Mouse (Mus musculus) megakaryocyte, embryonic 14.5 days (primary cell): Measurements from ENCODE around the gene Il17rd. TPM values are rescaled to one million over a fixed set of nuclear protein-coding genes. Genes with fewer than 3 reads are reported as not detected.

Experiments used
- H3K27me3 ChIP-seq: replicated peaks from 2 replicates; pipeline ENCODE3; 2012; ENCODE audit warnings: inconsistent platforms
- H3K36me3 ChIP-seq: replicated peaks from 2 replicates; pipeline ENCODE3; 2012; ENCODE audit warnings: low read length, inconsistent platforms, mixed read lengths
- H3K4me1 ChIP-seq: 2 replicates; pipeline ENCODE4 v1.6.1; 2012; ENCODE audit warnings: inconsistent platforms
- H3K4me3 ChIP-seq: replicated peaks from 2 replicates; pipeline ENCODE3; 2012; ENCODE audit warnings: moderate library complexity, mild to moderate bottlenecking, inconsistent platforms
- H3K9me3 ChIP-seq: 2 replicates; pipeline ENCODE4 v1.6.1; 2012; ENCODE audit warnings: inconsistent platforms
- FLI1 ChIP-seq: IDR thresholded peaks from 2 replicates; pipeline ENCODE4 v1.6.1; 2012; ENCODE audit warnings: low read length, inconsistent platforms, mixed read lengths
- GATA1 ChIP-seq: IDR thresholded peaks from 3 replicates; pipeline ENCODE4 v1.6.1; 2012; ENCODE audit warnings: mixed read lengths, low read length, inconsistent platforms, borderline replicate concordance
- polyA plus RNA-seq: library from polyadenylated mRNA; stranded (reverse); fragments of >175 nt; gene quantifications from 2 replicates; pipeline ENCODE4 v1.2.3, GENCODE M21; 2012; ENCODE audit warnings: low replicate concordance; ENCODE audit not compliant: insufficient read depth

The Il17rd gene
- polyA plus RNA-seq, 1 experiment: not detected

DNA sequence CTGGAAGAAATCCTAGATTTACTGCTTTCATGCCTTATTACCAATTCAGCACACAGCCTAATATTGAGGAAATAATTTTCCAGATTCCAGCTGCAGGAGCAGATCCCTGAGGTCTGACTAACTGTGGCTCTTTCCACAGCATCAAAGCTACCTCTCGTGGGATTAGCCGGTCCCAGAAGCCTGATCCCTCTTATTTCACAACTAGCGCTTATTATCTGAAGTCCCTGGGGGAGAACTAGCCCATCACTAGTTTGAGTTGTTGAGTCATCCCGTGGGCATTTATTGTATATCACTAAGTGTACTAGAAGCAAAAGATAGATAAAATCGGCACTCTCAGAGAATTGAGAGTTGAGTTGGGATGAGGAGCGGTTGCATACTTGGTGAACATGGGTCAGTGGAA is 117.3 kb downstream of the Il17rd start:
- Histone ChIP-seq H3K9me3 (no peaks in the 10 kb centered on the region), H3K4me1 (no peaks in the 10 kb centered on the region), H3K4me3 (no peak overlapping the region), H3K27me3 (peaks cover 56% of the 10 kb centered on the region), H3K36me3 (no peaks in the 10 kb centered on the region)
- TF ChIP-seq GATA1: no peak
- TF ChIP-seq FLI1: no peak

Other genes starting within 250 kb of the Il17rd start
- not detected in 2 replicates for gene Asb14, start 144.4 kb upstream of the Il17rd start, polyA plus RNA-seq
- 0.86 TPM in 1 of 2 replicates, not detected in the other for gene Appl1, start 67.7 kb upstream of the Il17rd start, polyA plus RNA-seq
- gene Hesx1, start 44.5 kb upstream of the Il17rd start, polyA plus RNA-seq: 0.16 TPM in 1 of 2 replicates, not detected in the other
- 1.4 and 6.7 TPM in 2 replicates for gene Arhgef3, start 76.0 kb downstream of the Il17rd start, polyA plus RNA-seq